Mouse (Mus musculus) spleen, adult 18-20 months (tissue): ENCODE results near the gene Nav1.
A peak's percentile ranks its signal among the peaks of the same experiment; 100 is the strongest.

Experiments used
- DNase-seq, 2 experiments: peaks; one replicate each; pipeline ENCODE4 v3.0.0; 2022; ENCODE audit warnings: mixed read lengths in 2 of 2

The Nav1 gene

DNA sequence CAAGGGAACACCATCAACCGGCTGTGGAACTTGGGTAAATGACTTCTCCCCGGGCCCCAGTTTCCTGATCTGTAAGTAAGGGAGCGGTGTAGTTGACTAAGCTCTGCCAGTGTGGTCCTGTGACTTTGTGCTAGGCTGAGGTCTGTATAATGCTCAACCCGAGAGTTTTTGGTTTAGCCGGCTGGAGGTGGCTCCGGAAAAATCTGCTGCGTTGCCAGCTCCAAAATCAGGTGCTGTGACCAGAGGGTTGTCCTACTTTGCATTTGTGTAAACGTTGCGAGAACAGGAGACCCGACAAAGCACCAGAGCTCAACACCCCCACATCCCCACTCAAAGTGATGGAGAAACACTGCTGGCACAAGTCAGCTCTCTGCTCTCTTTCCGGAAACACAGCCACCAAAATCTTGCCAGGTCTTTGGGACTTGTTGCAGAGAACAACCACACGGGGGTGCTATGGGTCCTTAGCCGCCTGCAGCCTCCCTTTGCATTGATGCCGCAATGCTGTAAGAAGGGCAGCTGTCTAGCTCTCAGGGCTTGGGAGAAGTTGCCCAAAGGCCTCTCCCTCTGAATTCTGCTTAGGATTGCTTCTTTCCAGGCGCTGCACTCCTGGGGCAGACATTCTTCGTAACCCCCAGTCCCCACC lies 62.5 kb downstream of the Nav1 start:
- peak; percentile 17 to 65 for DNase-seq

DNA sequence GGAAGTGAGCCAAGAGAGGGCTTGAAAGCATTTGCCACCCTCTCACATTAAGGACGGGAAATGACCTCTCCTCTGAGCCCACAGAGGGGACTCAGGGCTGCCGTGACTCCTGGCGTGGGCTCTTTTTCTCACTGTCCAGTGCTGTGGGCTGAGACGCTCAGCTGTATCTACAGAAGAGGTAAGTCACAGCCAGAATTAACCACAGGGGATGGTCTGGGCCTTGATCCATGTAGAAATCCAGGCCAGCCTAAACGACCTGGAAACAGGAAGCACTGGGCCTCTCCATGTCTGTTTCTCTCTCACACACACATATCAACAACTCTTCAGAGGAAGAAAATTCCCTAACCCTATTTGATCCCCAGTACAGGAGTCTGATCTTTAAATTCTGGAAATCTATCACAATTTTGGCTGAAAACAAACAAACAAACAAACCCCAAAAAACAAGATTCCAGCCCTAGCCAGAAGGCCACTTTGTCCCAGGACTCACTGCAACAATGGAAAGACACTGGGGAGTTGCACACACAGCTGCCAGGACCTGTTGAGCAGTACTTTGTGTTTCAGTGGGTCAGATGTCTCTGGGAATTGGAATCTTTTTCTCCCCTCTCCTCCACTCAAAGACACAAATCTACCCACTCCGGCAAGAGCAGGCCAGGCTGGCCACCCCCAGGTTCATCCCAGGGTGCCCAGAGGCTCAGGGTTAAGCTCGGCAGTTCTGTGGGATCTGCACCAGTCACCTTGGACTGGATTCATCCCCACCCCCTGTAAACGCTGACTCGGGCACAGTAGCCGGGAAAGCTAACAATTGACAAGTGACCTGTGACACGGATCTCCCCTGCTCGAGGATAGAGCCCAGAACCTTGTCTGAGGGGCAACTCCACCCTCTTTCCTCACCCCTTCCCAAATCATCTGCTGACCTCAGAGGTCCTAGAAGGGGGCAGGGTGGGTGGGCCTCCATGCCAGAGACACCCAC lies 64.0 kb downstream of the Nav1 start:
- no peak for DNase-seq

- no peak for DNase-seq
These were observed 65.0 kb downstream of the Nav1 start for GRCm38 (mm10) chr1:135542080-135542479.

DNA sequence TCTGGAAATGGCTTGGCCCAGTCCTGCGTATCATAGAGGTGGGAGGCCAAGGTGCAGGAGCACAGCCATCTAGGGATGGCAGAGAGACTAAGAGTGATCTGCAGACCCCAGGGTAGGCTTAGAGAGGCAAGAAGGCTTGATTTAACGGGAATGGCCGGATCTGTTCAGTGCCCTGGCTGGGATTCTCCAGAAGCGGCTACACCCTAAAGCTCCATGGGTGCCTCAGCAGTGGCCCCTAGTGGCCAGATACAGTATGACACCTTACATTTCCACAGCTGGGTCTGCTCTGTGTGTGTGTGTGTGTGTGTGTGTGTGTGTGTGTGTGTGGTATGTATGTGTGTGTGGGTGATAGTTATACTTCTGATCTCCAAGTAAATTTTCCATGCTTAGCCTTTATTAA lies 66.8 kb downstream of the Nav1 start:
- DNase-seq: peak; percentile 26 to 76

DNA sequence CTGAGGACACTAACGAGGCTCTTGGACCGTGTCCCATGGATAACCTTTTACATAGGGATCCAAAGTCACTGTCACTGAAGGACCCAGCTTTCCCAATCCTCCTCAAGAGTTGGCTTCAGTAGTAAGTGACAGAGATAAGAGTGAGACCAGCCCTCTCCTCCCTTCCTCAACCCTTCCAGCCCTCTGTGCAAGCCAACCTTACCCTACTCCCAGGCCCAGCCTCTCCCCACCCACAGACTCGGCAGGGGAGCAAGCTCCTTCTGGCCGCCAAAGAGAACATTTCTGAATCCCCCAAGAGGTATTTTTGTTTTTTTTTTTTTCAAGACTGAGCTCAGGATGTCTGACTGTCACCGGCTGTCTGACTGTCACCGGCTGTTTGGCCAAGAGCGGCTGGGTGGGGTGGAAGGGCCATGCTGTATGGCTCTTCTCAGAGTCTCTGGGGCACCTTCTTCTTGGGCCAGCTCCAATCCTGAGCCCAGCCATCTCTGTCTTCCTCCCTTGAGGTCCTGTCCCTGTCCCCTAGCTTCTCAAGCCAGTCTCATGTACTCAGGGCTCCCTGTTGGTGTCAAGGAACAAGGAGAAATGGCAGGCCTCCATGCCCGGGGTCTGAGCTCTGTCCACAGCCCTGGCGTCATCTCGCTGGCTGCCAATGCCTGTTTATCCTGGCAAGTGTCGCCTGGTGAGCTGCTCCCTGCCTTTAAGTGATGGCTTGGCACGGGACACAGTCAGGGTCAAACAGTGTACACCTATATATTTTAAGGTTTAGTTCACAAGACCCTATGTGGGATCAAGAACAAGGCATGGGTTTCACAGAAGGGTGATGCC lies 68.4 kb downstream of the Nav1 start:
- DNase-seq: no peak

DNA sequence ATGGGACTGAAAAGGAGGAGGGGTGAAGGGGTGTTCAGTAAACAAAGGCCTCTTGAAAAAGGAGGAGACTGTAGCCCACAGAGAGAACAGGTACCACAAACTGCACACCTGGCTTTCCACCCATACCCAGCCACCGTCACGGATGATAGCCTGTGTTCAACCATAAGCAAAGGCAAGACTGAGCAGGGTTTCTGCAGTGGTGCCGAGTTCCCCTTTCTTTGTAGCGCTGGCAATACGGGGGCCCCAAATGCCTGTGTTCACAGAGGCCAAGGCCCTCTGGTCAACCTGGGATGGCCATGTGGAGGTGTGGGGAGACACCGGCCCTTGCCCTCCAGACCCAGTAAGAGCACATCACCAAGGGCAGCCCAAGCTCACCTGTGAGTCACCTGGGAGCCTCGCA lies 70.3 kb downstream of the Nav1 start:
- DNase-seq: no peak

- no peak for DNase-seq
These were observed 70.8 kb downstream of the Nav1 start for GRCm38 (mm10) chr1:135536326-135536725.

DNA sequence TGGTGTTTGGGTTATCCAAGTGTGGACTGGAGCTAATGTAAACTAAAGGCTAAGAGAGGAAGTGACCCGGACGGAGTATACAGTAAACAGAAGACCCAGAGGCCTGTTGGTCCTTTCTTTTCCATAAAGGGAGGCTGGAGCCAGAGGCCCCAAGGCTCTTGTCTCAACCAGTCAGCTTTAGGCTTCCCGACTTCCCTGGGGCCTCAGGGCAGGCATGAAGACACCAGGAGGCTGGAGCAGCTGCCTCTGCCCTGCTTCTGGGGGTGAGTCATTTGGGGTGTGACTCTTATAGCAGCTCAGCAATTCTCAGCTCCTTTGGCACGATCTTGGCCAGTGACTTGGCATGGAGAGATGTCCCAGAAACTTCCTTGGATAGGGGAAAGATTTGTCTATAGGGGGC lies 71.8 kb downstream of the Nav1 start:
- no peak for DNase-seq

- no peak for DNase-seq
These were observed 72.3 kb downstream of the Nav1 start for GRCm38 (mm10) chr1:135534782-135535181.

DNA sequence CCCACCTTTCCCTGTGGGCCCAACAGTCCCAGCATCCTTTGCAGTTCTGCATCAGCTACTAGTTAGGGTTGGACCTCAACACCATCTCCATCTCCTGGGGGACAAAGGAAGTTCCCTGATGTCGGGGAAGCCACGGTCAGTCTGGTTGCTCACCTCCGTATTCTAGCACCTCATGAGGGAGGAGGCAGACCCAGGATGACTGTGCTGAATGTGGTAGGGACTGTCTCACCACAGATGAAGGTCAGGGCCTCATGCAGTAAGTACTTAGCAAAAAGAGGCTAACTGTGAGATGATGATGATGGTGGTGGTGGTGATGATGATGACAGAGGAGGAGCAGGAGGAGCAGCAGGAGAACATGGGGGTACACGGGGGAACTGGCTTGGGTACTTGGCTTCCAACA lies 73.0 kb downstream of the Nav1 start:
- DNase-seq: no peak

DNA sequence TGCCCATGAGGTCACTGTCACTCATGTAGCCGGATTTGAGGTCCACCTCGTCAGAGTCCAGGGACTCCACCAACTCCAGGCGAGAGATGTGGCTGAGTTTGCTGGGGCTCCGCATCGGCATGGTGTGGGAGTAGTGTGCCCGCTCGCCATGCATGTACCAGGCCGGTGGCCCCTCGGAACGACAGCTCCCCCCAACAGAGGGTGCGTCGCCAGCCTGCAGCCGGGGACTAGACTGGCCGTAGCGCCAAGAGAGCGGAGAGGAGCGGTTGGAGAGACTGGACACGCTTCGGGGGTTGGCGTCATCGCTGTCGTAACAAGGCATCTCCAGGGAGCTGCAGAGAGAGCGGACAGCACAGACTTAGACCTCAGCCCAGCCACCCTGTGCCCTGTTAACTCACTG lies 74.7 kb downstream of the Nav1 start:
- no peak for DNase-seq

DNA sequence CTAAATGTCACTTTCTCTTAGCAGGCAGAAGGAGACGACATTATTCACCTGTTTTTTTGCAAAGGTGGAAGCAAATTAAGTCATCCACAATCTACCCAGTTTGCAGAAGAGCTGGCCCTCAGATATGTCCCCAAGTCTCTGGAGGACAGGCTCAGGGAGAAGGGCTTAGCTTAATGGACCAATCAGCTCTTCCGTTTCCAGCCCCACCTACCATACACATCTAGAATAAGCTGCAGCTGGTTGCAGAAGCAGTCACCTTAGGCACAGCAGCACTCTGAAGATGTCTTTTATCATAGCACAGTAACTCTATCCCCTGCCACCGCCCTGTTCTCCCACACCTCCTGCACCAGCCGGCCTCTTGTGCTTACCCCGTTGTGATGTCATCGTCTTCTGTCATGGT lies 75.1 kb downstream of the Nav1 start:
- DNase-seq: no peak

DNA sequence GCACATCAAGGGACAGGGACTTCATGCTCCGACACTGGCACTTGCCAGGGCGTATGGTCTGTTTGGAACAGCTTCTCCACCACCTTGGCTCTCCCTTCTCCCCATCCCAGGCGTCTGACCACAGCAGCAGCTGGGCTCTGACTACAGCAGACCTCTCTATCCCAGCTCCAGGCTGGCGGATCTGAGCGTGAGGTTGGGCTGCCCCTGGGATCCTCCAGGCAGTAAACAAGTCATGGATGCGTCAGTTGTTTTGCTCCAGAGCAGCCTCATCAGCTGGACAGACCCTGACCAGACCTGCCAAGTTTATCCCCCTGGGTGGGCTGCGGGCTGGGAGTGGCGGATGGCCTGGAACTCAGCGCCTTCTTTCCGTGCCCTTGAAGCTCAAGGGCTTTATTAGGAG lies 76.0 kb downstream of the Nav1 start:
- DNase-seq: no peak

- no peak for DNase-seq
These were observed 82.6 kb downstream of the Nav1 start for GRCm38 (mm10) chr1:135524518-135524860.

DNA sequence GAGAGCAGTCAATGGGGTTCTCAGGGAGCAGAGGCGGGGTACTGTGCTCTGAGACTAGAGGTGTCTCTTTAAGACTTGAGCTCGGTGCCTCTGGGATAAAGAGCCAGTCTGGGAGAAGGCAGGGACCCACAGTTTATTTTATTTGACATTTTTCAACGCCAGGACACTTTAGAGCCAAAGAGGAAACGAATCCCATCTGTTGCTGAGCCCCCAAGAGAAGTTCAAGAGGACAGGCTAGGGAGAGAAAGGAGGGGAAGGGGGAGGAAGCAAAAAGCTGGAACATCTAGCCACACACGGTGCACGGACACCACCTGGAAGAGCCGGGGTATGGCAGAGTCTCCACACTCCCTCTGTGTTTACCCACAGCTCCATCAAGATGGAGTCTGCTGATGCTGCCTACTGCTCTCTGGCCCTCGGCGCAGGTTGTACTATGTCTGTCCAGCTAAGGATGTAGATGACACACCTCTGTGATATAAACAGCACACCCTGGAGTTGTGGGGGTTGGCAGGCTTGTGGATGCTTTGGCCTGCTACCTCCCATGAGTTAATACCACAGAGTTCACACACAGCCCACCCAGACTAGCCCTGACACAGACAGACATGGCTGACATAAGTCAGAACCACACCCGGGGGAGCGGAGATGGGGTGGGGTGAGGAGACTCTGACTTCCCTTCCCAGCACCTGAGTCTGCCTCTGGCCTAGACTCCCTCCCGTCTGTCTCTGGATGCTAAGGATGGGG lies 83.1 kb downstream of the Nav1 start:
- DNase-seq: no peak

GRCm38 (mm10) chr1:135523344-135523743 lies 83.8 kb downstream of the Nav1 start:
- DNase-seq: no peak

DNA sequence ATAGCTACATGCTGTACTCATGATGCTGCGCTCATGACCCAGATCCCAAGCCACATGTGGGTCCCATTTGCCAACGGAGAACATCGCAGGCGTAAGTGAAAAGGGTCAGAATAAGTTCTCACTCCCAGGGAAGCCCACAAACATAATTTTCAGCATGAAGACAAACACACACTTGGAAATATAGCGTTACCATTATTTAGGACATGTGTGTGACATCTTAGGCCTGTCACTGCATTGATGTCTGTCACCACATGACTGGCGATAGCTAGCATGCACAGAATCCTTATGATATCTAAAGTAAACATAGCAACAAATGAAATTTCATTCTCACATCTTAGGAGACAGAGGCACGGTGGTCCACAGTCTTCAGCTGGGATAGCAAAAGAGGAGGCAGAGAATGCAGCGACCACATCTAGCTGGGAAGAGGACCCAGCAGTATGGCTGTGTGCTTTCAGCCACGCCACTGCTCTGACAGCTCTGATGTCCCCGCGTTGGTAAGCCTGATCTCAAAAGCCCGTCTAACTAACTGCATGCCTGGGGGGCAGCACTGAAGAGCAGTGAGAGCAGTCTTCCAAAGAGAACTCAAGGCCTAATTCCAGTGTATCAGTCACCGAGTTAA lies 86.4 kb downstream of the Nav1 start:
- DNase-seq: no peak

DNA sequence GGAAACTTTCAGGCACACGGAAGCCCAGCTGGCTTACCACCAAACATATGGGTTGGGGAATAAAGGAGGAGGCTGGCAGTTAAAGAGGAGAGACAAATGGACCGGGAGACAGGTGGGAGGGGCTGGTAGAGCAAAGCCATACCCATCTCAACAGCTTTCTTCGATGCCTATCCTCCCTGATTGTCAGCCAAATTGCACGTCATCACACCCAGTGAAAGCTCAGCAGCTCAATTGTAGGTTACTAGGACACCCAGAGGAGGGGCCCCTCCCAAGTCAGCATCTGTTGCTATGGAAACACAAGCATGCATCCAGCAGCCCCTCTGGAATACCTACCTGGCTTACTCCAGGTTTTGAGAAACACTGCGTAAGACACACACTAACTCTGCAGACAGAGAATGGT lies 88.4 kb downstream of the Nav1 start:
- DNase-seq: no peak

DNA sequence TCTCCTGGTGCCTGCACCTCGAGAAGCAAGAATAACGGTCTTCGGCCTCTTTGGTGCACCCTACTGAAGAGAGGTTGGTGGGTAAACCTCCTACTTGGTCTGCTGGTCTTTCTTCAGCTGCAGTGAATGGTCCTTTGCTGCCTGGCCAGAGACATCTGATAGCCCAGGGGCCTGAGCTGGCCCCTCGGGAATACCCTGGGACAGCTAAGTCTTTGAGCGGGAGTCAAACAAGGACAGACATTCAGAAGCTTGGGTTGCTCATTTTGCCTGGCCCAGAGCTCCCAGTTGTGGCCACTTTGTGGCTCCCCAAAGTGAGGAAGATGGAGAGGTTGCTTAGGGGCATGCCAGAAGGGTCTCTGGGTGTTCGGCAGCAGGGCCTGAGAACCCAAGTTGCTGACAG lies 89.6 kb downstream of the Nav1 start:
- DNase-seq: no peak

- DNase-seq: no peak
These were observed 90.4 kb downstream of the Nav1 start for GRCm38 (mm10) chr1:135516511-135517305.

GRCm38 (mm10) chr1:135515633-135516238 lies 91.4 kb downstream of the Nav1 start:
- DNase-seq: no peak
